Mouse (Mus musculus): ENCODE data around the gene Mroh8. TPM values are rescaled to one million over a fixed set of nuclear protein-coding genes. Genes with fewer than 3 reads are reported as not detected.
"Not testable (repeated sequence)": the region's sequence is repeated elsewhere in the genome, so short reads cannot be mapped to it uniquely, and the experiment has no call there.

The Mroh8 gene
- polyA plus RNA-seq, 1 experiment from 2014 or later = 0.44 TPM

GRCm38 (mm10) chr2:157283321-157283720 is 4.0 kb upstream of the Mroh8 start:
- WGBS = 89% methylated on average over 6 of the region's 6 CpGs
- H3K4me2 ChIP-seq = no peak overlapping the region
- ATAC-seq (ENCODE audit: low FRiP score) = no peak
- no peaks in the 10 kb centered on the region for H3K9me3 ChIP-seq (replicated peaks)
- H3K27ac ChIP-seq (replicated peaks) = no peak overlapping the region
- H3K4me3 ChIP-seq (replicated peaks) = no peak overlapping the region
- peaks cover 18% of the 10 kb centered on the region for H3K4me1 ChIP-seq
- peaks cover 31% of the 10 kb centered on the region for H3K36me3 ChIP-seq
- no peak overlapping the region for H3K9ac ChIP-seq (replicated peaks)
- H3K27me3 ChIP-seq (replicated peaks) = no peaks in the 10 kb centered on the region

DNA sequence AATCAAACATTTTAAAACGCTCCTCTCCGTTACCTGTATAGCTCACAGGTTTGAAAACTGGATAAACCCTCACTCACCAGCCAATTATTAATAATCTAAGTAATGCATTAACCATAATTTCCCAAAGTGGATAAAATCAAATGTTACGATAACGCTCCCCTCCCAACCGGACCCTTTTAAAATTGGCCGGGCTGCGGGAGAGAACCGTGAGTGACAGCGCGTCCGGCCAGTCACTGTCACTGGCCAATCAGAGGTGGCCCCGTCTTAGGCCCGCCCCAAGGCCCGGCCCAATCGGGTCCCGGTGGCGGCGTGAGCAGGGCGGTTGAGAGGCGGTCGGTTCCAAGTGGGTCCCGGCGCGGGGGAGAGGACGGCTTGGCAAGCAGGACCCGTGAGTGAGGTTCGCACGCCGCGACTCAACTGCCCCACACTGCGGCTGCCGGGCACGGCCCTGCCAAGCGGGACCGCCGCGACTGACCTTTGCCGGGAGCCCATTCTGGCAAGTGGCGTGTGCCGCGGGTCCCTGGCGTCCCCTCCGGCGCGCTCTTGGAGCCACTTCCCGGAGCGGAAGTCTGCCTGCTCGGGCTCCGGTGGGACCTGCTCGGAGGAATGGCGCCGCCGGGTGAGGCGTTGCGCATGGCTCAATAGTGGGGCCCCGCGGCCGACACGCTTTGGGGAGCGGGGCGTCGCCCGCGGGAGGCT is 483 bp downstream of the Mroh8 start, which contains the start of gene Rpn2:
Gene Rpn2 (plus strand): TSS at position 301 of the 699 bp plus-strand sequence.
- peak; percentile 100 for ATAC-seq (ENCODE audit: low FRiP score)
- under 1% methylated on average over 61 of the region's 64 CpGs for WGBS
- Histone ChIP-seq H3K9me3 (replicated peaks) (no peaks in the 10 kb centered on the region), H3K9ac (replicated peaks) (peak within 1 kb of the TSS; percentile 95), H3K4me3 (replicated peaks) (peak within 1 kb of the TSS; percentile 99), H3K4me2 (peak within 1 kb of the TSS; percentile 74), H3K27me3 (replicated peaks) (no peaks in the 10 kb centered on the region), H3K4me1 (peaks cover 22% of the 10 kb centered on the region), H3K36me3 (peaks cover 8% of the 10 kb centered on the region), H3K27ac (replicated peaks) (peak within 1 kb of the TSS; percentile 98)

GRCm38 (mm10) chr2:157263832-157264231 is 15.5 kb downstream of the Mroh8 start:
- H3K9me3 ChIP-seq (replicated peaks) = no peaks in the 10 kb centered on the region
- H3K4me2 ChIP-seq = no peak overlapping the region
- 70% methylated on average over 6 of the region's 6 CpGs for WGBS
- H3K4me3 ChIP-seq (replicated peaks) = no peak overlapping the region
- H3K27me3 ChIP-seq (replicated peaks) = no peaks in the 10 kb centered on the region
- H3K4me1 ChIP-seq = no peaks in the 10 kb centered on the region
- no peak overlapping the region for H3K9ac ChIP-seq (replicated peaks)
- H3K27ac ChIP-seq (replicated peaks) = no peak overlapping the region
- no peaks in the 10 kb centered on the region for H3K36me3 ChIP-seq
- no peak for ATAC-seq (ENCODE audit: low FRiP score)

GRCm38 (mm10) chr2:157263101-157263500 is 16.2 kb downstream of the Mroh8 start:
- WGBS = 93% methylated on average over 1 of the region's 1 CpGs
- Histone ChIP-seq H3K27me3 (replicated peaks) (no peaks in the 10 kb centered on the region), H3K36me3 (no peaks in the 10 kb centered on the region), H3K4me3 (replicated peaks) (no peak overlapping the region), H3K4me1 (no peaks in the 10 kb centered on the region), H3K27ac (replicated peaks) (no peak overlapping the region), H3K4me2 (no peak overlapping the region), H3K9ac (replicated peaks) (no peak overlapping the region), H3K9me3 (replicated peaks) (no peaks in the 10 kb centered on the region)
- ATAC-seq (ENCODE audit: low FRiP score) = no peak

GRCm38 (mm10) chr2:157262506-157262905 is 16.8 kb downstream of the Mroh8 start:
- ATAC-seq (ENCODE audit: low FRiP score) = no peak

GRCm38 (mm10) chr2:157261930-157262329 is 17.4 kb downstream of the Mroh8 start:
- Histone ChIP-seq H3K36me3 (no peaks in the 10 kb centered on the region), H3K9ac (replicated peaks) (no peak overlapping the region), H3K27ac (replicated peaks) (no peak overlapping the region), H3K9me3 (replicated peaks) (no peaks in the 10 kb centered on the region), H3K4me3 (replicated peaks) (no peak overlapping the region), H3K4me1 (no peaks in the 10 kb centered on the region), H3K27me3 (replicated peaks) (no peaks in the 10 kb centered on the region), H3K4me2 (no peak overlapping the region)
- 86% methylated on average over 5 of the region's 5 CpGs for WGBS
- no peak for ATAC-seq (ENCODE audit: low FRiP score)

More at GRCm38 (mm10) chr2:157262506-157262905, 16.8 kb downstream of the Mroh8 start:
- Histone ChIP-seq H3K4me3 (replicated peaks) (no peak overlapping the region), H3K4me1 (no peaks in the 10 kb centered on the region), H3K27ac (replicated peaks) (no peak overlapping the region), H3K4me2 (no peak overlapping the region), H3K9ac (replicated peaks) (no peak overlapping the region), H3K9me3 (replicated peaks) (no peaks in the 10 kb centered on the region), H3K27me3 (replicated peaks) (no peaks in the 10 kb centered on the region), H3K36me3 (no peaks in the 10 kb centered on the region)
- WGBS = 63% methylated on average over 9 of the region's 9 CpGs

DNA sequence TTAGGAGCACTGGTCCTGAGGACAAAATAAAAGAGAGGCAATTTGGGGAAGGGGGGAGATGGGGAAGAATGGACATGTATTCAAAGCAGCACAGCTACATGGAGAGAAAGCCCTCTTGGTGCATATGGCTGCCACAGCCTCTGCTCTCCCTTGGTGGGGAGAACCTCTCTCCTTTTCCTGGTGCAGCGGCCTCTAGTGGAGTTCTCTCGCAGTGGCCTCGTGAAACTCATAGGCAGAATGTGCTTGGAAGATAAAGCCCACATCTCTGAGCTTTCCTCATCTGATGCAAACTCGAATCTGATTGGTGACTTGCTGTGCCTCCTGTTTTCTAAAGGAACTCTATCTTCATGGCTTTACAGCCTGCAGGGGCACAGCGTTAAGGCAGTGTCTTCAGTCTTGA is 19.6 kb downstream of the Mroh8 start:
- Histone ChIP-seq H3K9ac (replicated peaks) (no peak overlapping the region), H3K9me3 (replicated peaks) (no peaks in the 10 kb centered on the region), H3K4me3 (replicated peaks) (no peak overlapping the region), H3K27me3 (replicated peaks) (no peaks in the 10 kb centered on the region), H3K4me1 (no peaks in the 10 kb centered on the region), H3K27ac (replicated peaks) (no peak overlapping the region), H3K36me3 (no peaks in the 10 kb centered on the region), H3K4me2 (no peak overlapping the region)
- no peak for ATAC-seq (ENCODE audit: low FRiP score)
- 5% methylated on average over 5 of the region's 5 CpGs for WGBS

DNA sequence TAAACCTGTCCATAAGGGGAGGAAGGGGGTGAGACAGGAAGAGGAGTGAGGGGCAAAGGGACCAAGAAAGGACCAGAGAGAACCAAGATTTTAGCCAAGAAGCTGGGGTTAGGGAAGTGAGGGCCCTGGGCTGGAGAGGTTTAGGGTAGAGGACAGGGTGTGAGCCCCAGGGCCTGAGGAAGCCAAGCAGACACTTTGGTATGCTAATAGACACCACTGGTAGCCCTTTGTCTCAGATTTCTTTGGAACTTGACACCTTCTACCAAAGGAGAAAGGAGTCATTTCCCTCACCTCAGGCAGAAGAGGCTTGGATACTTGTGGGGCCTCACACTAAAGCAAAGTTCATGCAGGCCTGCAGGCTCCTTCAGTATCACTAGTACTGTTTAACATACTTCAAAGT is 31.2 kb downstream of the Mroh8 start:
- H3K27me3 ChIP-seq (replicated peaks) = no peaks in the 10 kb centered on the region
- no peak overlapping the region for H3K4me3 ChIP-seq (replicated peaks)
- H3K36me3 ChIP-seq = no peaks in the 10 kb centered on the region
- no peak overlapping the region for H3K27ac ChIP-seq (replicated peaks)
- H3K4me2 ChIP-seq = no peak overlapping the region
- no peak overlapping the region for H3K9ac ChIP-seq (replicated peaks)
- ATAC-seq (ENCODE audit: low FRiP score) = no peak
- no peaks in the 10 kb centered on the region for H3K9me3 ChIP-seq (replicated peaks)
- H3K4me1 ChIP-seq = no peaks in the 10 kb centered on the region

DNA sequence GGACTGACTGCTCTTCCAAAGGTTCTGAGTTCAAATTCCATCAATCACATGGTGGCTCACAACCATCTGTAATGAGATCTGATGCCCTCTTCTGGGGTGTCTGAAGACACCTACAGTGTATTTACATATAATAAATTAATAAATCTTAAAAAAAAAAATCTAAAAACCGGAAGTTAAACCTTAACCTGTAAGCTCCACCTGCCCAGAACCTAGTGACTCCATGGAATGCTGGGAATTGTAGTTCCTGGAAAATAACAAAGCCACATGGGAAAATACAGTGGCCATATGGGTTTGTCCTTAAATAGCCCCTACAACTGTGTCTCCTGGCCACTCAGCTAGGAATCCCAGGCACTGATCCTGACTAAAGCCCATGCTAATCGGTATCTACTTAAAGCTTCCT is 33.7 kb downstream of the Mroh8 start:
- no peak overlapping the region for H3K27ac ChIP-seq (replicated peaks)
- no peaks in the 10 kb centered on the region for H3K27me3 ChIP-seq (replicated peaks)
- H3K36me3 ChIP-seq = no peaks in the 10 kb centered on the region
- no peak overlapping the region for H3K4me3 ChIP-seq (replicated peaks)
- no peaks in the 10 kb centered on the region for H3K9me3 ChIP-seq (replicated peaks)
- H3K4me1 ChIP-seq = no peaks in the 10 kb centered on the region
- WGBS = 81% methylated on average over 2 of the region's 2 CpGs
- H3K4me2 ChIP-seq = no peak overlapping the region
- no peak for ATAC-seq (ENCODE audit: low FRiP score)
- no peak overlapping the region for H3K9ac ChIP-seq (replicated peaks)

DNA sequence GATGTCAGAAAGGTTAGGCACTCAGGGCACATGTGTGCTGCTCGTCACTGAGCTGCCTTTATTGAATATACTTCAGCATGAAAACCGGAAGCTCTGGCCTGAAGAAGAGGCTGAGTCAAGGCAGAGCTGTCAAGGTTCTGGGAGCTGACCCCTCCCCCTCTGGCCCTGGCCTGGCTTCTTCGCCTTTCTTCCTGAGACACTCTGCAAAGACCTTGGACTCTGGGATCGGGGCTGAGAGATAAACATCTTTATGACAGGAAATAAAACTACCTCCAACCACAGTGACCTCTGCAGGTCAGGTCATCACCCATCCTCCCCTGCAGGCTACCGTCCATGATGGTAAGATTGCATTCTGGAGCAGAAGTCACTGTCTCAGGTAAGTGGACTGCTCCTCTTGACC is 34.3 kb downstream of the Mroh8 start:
- 48% methylated on average over 5 of the region's 5 CpGs for WGBS
- H3K4me1 ChIP-seq = no peaks in the 10 kb centered on the region
- no peak overlapping the region for H3K27ac ChIP-seq (replicated peaks)
- ATAC-seq (ENCODE audit: low FRiP score) = no peak
- no peaks in the 10 kb centered on the region for H3K27me3 ChIP-seq (replicated peaks)
- H3K9me3 ChIP-seq (replicated peaks) = no peaks in the 10 kb centered on the region
- H3K4me3 ChIP-seq (replicated peaks) = no peak overlapping the region
- no peak overlapping the region for H3K9ac ChIP-seq (replicated peaks)
- H3K4me2 ChIP-seq = no peak overlapping the region
- H3K36me3 ChIP-seq = no peaks in the 10 kb centered on the region

- no peak overlapping the region for H3K27ac ChIP-seq (replicated peaks)
- H3K4me3 ChIP-seq (replicated peaks) = no peak overlapping the region
- ATAC-seq (ENCODE audit: low FRiP score) = no peak
- 68% methylated on average over 8 of the region's 8 CpGs for WGBS
- no peaks in the 10 kb centered on the region for H3K27me3 ChIP-seq (replicated peaks)
- H3K9ac ChIP-seq (replicated peaks) = no peak overlapping the region
- H3K36me3 ChIP-seq = no peaks in the 10 kb centered on the region
- H3K4me1 ChIP-seq = no peaks in the 10 kb centered on the region
- H3K4me2 ChIP-seq = no peak overlapping the region
- no peaks in the 10 kb centered on the region for H3K9me3 ChIP-seq (replicated peaks)
Measured at GRCm38 (mm10) chr2:157235946-157236345, 43.4 kb downstream of the Mroh8 start.

DNA sequence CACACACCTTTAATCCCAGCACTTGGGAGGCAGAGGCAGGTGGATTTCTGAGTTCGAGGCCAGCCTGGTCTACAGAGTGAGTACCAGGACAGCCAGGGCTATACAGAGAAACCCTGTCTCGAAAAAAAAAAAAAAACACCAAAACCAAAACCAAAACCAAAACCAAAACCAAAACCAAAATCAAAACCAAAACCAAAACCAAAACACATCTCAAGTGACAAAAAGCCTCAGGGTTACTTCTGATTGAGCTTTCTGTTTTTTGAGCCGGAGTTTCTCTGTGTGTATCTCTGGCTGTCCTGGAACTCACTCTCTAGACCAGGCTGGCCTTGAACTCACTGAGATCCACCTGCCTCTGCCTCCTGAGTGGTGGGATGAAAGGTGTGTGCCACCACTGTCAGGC is 57.4 kb downstream of the Mroh8 start:
- not testable (repeated sequence) for H3K36me3 ChIP-seq; H3K27ac ChIP-seq (replicated peaks); H3K4me2 ChIP-seq; H3K4me3 ChIP-seq (replicated peaks); H3K27me3 ChIP-seq (replicated peaks); ATAC-seq (ENCODE audit: low FRiP score); H3K9me3 ChIP-seq (replicated peaks); H3K4me1 ChIP-seq; H3K9ac ChIP-seq (replicated peaks)
- 92% methylated on average over 3 of the region's 3 CpGs for WGBS

All from neural tube, embryonic 15.5 days (tissue).